Mouse (Mus musculus): ENCODE results near the gene Bola3. TPM values are rescaled to one million over a fixed set of nuclear protein-coding genes. Genes with fewer than 3 reads are reported as not detected.
A peak's percentile ranks its signal among the peaks of the same experiment; 100 is the strongest.

Bola3 gene
- total RNA-seq, 2 experiments from 2014 or later = 49.3 to 54.3 TPM

DNA sequence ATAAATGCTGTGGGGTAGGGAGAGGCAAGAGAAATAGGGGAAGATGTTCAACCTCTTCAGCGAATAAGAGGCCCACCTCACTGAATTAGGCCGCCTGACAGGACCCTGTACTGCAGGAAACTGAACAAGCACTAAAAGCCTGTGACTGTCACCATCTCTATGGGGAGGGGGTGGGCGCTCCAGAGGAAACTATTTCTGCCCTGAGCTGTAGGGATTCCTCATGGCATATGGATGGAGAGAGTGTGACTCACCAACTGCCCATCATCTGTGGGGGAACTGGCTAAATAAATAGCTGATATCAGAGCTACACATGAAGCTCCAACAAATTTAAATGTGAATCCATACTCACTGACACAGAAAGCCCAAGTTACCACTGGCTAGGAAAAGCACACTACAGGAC, 22.4 kb downstream of the Bola3 start:
- TF ChIP-seq CTCF (IDR thresholded peaks at IDR 0.05) = no peak
- no peak overlapping the region for H3K4me3 ChIP-seq
- DNase-seq (ENCODE audit: extremely low spot score in 1 of 2, low spot score in 2 of 2) = no peak
- H3K27ac ChIP-seq = no peak overlapping the region
- intact Hi-C loops (cut with DNase I) = no loop called here

DNA sequence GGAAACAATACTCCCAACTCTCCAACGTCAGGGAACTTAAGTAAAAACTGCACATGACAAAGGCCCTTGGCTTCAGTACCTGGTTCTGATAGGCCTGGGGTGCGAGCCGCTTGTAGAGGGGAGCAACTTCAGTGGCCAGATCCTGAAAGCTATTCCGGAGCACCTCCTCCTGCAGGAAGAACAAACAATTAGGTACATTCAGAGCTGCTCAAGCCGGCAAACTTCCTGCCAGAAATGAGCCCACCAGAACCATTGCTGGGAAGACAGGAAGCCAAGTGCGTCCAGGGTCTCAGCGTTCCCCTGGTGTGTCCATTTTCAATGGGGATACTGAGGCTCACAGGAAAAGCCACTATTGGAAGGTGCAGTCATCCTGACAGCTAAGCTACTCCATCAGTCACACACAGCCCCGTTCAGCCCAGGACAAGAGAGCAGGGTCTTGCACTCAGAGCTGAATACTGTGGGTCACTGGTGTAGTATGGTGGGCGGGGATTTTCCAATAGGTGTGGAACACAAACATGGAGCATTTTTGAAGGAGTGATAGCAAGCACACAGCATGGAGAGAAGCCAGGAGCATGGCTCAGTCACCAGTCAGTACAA, 24.9 kb downstream of the Bola3 start:
- Histone ChIP-seq H3K27ac (no peak overlapping the region), H3K4me3 (no peak overlapping the region)
- no peak for TF ChIP-seq CTCF (IDR thresholded peaks at IDR 0.05)
- intact Hi-C loops (cut with DNase I) = no loop called here
- DNase-seq (ENCODE audit: extremely low spot score in 1 of 2, low spot score in 2 of 2) = no peak

DNA sequence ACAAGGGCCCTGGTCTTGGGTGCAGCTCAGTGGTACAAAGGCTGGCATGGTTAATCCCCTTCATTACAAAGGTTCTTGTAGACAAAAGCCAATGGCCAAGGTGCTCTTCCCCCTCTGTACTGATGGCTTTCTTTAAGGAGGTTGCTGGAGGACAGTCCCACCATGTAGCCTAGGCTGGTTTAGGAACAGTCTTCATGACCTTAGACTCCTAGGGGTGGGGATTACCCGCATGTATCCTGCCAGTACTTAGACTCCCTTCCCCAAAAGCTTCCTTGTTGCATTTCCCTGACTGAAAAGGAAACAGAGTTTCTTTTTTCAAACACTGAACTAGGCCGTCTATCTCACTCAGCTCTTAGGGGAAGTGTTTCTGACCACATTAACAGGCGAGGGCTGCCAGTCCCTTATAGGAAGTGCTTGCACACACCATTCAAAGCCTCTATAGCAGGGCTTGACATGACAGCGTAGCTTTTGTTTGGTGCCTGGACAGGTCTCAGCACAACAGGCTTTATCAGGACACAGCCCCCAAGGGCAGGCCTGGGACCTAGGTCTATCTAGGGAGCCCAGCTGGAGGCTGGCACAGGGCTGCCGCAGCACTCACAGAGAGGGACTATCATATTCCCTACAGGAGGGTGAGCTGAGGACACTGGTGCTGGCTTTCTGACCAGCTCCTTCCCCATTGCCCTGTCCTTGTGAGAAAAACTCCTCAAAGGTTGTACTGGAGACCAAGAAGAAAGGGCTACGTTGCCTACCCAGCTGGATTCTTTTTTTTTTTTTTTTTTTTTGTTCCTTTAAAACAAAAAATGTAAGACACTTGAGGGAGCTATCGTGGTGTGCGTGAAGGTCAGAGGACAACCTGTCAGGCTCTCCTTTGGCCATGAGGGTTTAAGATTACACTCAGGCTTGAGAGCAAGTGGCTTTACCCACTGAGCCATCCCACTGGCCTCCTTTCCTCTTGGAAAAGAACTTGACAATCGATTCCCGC, 32.9 kb downstream of the Bola3 start:
- H3K27ac ChIP-seq = no peak overlapping the region
- intact Hi-C loops (cut with DNase I) = no loop called here
- no peak overlapping the region for H3K4me3 ChIP-seq
- DNase-seq (ENCODE audit: extremely low spot score in 1 of 2, low spot score in 2 of 2) = no peak
- no peak for TF ChIP-seq CTCF (IDR thresholded peaks at IDR 0.05)

DNA sequence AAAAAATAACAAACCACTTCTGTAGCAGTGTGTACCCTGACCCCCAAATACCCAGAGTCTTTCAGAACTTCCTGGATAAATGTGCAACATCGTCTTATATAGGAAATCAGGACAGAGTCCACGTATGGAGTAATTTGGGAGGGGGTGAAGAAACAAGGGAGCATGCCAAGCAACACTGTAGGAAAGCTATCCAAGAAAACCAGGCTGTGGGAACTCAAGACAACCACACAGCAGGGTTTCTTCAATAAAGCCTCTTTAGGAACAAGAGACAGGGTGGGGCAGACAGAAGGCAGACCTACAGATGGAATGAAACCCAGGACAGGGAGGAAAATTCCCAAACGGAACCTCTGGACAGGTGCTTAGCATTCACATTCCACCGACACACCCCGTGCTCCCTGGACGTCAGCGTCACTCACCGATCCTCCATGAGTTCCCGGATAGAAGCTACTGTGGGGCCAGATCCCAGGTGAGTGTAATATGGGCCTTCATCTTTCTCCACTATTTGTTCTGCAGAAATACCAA, 36.7 kb downstream of the Bola3 start:
- Histone ChIP-seq H3K27ac (no peak overlapping the region), H3K4me3 (no peak overlapping the region)
- intact Hi-C loops (cut with DNase I) = no loop called here
- TF ChIP-seq CTCF (IDR thresholded peaks at IDR 0.05) = no peak
- DNase-seq (ENCODE audit: extremely low spot score in 1 of 2, low spot score in 2 of 2) = no peak

DNA sequence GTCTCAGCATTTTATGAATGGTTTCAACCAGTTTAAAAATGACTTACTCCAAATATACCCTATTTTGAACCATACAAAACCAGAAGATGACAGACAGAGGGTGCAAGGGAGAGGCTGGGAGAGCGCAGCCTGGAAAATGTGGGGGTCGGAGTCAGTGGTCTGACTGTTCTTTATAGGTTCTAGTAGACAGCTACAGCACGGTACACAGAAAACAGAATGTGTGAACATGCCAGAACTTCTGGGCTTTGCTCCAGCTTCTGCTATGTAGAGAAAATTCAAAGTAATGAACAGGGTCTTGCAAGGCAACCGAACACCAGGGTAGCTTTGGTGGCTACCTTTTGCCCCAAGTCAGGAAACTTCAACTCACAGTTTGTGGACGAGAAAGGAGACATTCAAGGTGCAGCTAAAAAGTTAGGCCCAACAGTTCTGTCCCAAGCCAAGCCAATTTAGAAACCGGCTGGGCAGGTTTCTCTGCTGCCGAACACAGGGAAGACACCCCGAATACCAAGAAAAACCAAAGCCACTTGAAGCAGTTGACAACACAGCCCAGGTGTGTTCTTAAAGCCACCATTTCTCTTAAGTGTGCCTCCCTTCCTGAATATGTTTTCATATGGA, 43.3 kb downstream of the Bola3 start:
- Histone ChIP-seq H3K27ac (peak overlapping the region; percentile 24; the same call in 1 of the 2 replicates), H3K4me3 (no peak overlapping the region)
- DNase-seq (ENCODE audit: extremely low spot score in 1 of 2, low spot score in 2 of 2) = no peak
- no peak for TF ChIP-seq CTCF (IDR thresholded peaks at IDR 0.05)
- intact Hi-C loops (cut with DNase I) = no loop called here

DNA sequence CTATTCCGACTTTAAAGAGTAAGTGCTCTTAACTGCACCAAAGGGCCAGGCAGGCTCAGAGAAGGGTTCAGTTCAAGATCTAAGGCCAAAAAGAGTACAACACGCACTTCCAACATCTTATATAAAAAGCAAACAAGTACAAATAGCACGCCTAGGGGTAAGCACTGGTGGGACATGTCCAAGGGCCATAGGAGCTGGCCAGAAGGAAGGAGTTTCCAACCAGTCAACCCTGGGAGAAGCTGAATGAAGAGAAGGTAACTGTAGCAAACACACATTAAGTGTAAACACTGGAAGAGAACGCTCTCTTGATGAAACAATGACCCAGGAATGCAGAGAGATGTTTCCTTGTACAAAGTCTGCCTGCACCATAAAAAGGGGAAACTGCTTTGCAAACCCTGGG, 45.2 kb downstream of the Bola3 start:
- H3K4me3 ChIP-seq = no peak overlapping the region
- no peak for TF ChIP-seq CTCF (IDR thresholded peaks at IDR 0.05)
- DNase-seq (ENCODE audit: extremely low spot score in 1 of 2, low spot score in 2 of 2) = no peak
- intact Hi-C loops (cut with DNase I) = no loop called here
- H3K27ac ChIP-seq = no peak overlapping the region

DNA sequence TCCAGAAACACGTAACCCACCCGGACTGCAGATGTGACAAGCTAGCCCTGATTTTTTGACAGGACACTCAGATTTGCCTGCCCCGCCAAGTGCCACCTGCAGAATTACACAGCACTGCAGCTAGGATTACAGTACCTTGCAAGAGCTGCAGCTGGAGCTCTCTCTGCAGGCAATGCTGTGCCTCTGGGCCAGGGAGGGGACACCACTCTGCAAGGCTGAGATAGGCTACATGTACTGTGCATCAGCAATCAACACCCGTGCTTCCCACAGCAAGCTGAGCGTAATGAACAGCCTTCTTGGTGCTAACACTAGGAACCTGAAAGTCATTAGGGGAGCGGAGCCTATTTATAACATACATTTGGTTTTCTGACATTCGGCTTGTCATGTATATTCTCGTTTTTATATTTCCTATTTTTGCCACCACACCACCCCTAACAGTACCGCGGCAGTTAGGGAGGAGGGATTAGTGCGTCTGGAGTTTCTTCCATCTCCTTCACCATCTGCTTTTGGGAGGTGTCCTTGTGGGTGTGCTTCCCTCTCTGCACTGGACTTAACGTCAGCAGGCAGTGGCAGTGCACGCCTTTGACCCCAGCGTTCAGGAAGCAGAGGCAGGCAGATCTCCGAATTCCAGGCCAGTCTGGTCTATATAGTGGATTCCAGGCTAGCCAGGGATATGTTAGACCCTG, 46.7 kb downstream of the Bola3 start:
- no peak for DNase-seq (ENCODE audit: extremely low spot score in 1 of 2, low spot score in 2 of 2)
- TF ChIP-seq CTCF (IDR thresholded peaks at IDR 0.05) = no peak
- no peak overlapping the region for H3K27ac ChIP-seq
- H3K4me3 ChIP-seq = no peak overlapping the region
- intact Hi-C loops (cut with DNase I) = no loop called here

DNA sequence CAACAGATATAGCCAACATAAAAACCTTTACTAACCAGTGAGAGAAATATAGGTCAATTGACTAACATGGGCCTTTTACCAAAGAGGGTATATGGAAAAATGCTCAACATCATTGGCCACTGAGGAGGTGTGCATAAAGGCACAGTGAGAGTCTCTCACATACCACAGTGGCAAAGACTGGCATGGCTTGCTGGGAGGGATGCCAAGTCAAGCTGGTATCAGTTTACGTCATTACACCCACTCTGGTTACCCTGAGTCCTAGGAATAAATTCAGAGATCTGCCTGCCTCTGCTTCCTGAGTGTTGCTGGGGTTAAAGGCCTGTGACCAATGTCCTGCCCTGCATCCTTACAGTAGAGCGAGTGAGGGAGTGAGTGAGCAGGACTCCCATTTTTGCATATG, 47.8 kb downstream of the Bola3 start:
- Histone ChIP-seq H3K27ac (no peak overlapping the region), H3K4me3 (no peak overlapping the region)
- no peak for TF ChIP-seq CTCF (IDR thresholded peaks at IDR 0.05)
- DNase-seq (ENCODE audit: extremely low spot score in 1 of 2, low spot score in 2 of 2) = no peak
- intact Hi-C loops (cut with DNase I) = no loop called here

DNA sequence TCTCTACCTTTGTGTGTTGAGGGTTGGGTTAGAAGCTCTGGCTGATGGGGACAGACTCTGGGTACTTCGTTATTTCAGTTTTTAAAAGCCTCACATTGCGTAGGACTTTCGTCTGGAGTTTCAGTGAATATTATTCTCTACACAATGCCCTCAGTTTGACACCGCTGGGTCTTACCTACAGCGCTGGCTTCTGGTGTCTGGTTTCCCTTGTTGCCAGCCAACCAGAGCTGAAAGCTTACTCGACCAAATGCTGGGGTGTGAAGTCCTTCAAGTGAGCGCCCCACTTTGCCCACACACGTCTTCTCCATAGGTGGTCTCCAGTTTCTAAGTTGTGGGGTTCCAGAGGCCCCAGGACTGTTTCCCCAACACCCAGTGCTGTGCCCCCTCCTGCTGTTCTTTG, 48.8 kb downstream of the Bola3 start:
- no peak for DNase-seq (ENCODE audit: extremely low spot score in 1 of 2, low spot score in 2 of 2)
- no peak for TF ChIP-seq CTCF (IDR thresholded peaks at IDR 0.05)
- intact Hi-C loops (cut with DNase I) = no loop called here

DNA sequence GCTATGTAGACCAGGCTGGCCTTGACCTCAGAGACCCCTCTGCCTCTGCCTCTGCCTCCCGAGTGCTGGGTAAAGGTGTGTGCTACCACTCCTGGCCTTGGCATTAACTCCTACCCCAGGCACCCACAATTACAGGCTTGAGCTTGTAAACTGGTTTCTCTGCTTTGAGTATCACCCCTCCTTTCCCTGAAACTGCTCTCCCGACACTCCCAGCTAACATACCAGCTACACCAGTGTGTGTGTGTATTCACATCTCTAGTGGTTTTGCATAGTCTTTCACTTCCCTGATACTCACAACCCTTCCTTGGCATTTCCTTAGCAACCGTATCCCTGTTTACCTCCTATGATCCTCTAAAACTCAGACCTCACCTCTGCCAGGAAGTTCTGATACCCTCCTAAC, 50.8 kb downstream of the Bola3 start:
- no peak for DNase-seq (ENCODE audit: extremely low spot score in 1 of 2, low spot score in 2 of 2)
- no peak overlapping the region for H3K27ac ChIP-seq
- no peak for TF ChIP-seq CTCF (IDR thresholded peaks at IDR 0.05)
- H3K4me3 ChIP-seq = no peak overlapping the region
- intact Hi-C loops (cut with DNase I) = no loop called here

More for the DNA sequence above, 48.8 kb downstream of the Bola3 start:
- no peak overlapping the region for H3K27ac ChIP-seq
- H3K4me3 ChIP-seq = no peak overlapping the region

DNA sequence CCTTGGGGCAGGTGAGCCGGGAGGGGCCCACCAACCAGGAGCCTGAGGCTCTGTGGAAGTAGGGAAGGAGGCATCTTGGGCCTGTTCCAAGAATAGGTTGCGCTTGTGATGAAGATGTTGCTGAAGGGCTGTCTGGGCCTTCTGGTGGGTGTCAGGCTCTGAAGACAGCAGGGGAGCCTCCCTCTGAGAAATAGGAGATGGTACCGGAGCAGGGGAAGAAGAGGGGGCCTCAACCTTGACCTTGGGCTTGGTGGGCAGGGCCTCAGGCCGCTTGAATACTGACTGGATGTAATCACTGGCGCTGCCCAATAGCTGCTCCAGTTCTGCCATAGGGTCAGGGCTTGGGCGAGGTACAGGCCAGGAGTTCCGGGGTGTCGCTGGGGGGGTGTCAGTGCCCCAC, 54.5 kb downstream of the Bola3 start:
- no peak for TF ChIP-seq CTCF (IDR thresholded peaks at IDR 0.05)
- intact Hi-C loops (cut with DNase I) = no loop called here
- H3K4me3 ChIP-seq = no peak overlapping the region
- H3K27ac ChIP-seq = no peak overlapping the region
- no peak for DNase-seq (ENCODE audit: extremely low spot score in 1 of 2, low spot score in 2 of 2)
